Mouse (Mus musculus) cortical plate, adult 2 months (tissue): Measurements from ENCODE around the gene Mcm7.

Experiments
- CTCF ChIP-seq: fragments of 200-500 bp; IDR thresholded peaks from 2 replicates; pipeline ENCODE4 v1.5.1; 2011; ENCODE audit warnings: mild to moderate bottlenecking, control low read depth, low read length; ENCODE audit not compliant: insufficient read depth; ENCODE audit errors: extremely low read depth
- POLR2A ChIP-seq: fragments of 200-500 bp; IDR thresholded peaks from 2 replicates; pipeline ENCODE4 v1.6.1; 2011; ENCODE audit warnings: mild to moderate bottlenecking, low read length, control low read depth; ENCODE audit not compliant: insufficient read depth; ENCODE audit errors: extremely low read depth

DNA sequence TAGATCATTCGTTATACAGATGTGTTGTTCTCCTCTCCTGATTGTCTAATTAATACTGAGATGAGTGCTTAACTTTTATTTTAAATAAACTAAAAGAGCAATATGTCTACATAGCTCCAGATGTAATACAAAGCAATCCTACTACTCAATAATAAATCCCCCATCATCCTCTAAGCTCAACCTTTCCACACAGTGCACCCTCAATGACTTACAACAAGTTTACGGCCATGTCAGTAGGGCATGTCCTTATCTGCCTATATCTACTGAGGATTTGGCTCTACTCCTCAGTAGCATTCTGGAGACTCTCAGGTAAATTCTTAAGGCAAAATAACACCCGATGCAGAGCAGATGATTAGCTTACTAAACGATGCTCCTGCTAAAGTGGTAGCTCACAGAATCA, 35.7 kb upstream of the Mcm7 start:
- TF ChIP-seq CTCF (no peak), POLR2A (no peak)
